Mouse (Mus musculus) liver, embryonic 14.5 days (tissue): ENCODE results near the gene Fam84b. TPM values are rescaled to one million over a fixed set of nuclear protein-coding genes. Genes with fewer than 3 reads are reported as not detected.

ENCODE experiments used
- ATAC-seq: fragments of 200-750 bp; cut with Nextera tagmentation; 2 replicates; pipeline ENCODE4 v1.8.0; 2017; ENCODE audit warnings: moderate number of reproducible peaks, mild to moderate bottlenecking, moderate library complexity; ENCODE audit not compliant: insufficient read depth
- DNase-seq, 3 experiments: peaks; one replicate each; pipeline ENCODE4 v3.0.0-alpha.2; 2012 to 2013; ENCODE audit warnings: low read depth in 3 of 3, low spot score in 3 of 3
- H3K27ac ChIP-seq: fragments of 300-500 bp; sonication (generic); 2 replicates; pipeline ENCODE4 v1.5.1; 2014; ENCODE audit warnings: moderate library complexity, mild to moderate bottlenecking, control low read depth, inconsistent platforms
- H3K27me3 ChIP-seq: fragments of 300-500 bp; sonication (generic); 2 replicates; pipeline ENCODE4 v1.6.1; 2014; ENCODE audit warnings: mild to moderate bottlenecking, low read length, moderate library complexity; ENCODE audit not compliant: control insufficient read depth, insufficient read depth
- H3K36me3 ChIP-seq: fragments of 300-500 bp; sonication (generic); replicated peaks from 2 replicates; pipeline ENCODE4 v1.6.1; 2014; ENCODE audit warnings: low read depth; ENCODE audit not compliant: control insufficient read depth, insufficient read depth
- H3K4me1 ChIP-seq, 2 experiments: fragments of 200-500 bp in 1 of 2; fragments of 300-500 bp in 1 of 2; sonication (generic) in 1 of 2; replicated peaks; 2 replicates each; pipeline ENCODE4 v1.6.1; 2012 to 2014; ENCODE audit warnings: antibody characterized with exemption in 1 of 2, inconsistent platforms in 1 of 2, low read length in 1 of 2; ENCODE audit not compliant: control insufficient read depth in 2 of 2, insufficient read depth in 2 of 2
- H3K4me2 ChIP-seq: fragments of 300-500 bp; sonication (generic); 2 replicates; pipeline ENCODE4 v1.6.1; 2014; ENCODE audit warnings: low read depth, mild to moderate bottlenecking, control low read depth, moderate library complexity
- H3K4me3 ChIP-seq, 2 experiments: fragments of 200-500 bp in 1 of 2; fragments of 300-500 bp in 1 of 2; sonication (generic) in 1 of 2; 2 replicates each; pipeline ENCODE4 v1.5.1; 2012 to 2014; ENCODE audit warnings: low read depth in 2 of 2, low read length in 2 of 2, mild to moderate bottlenecking in 2 of 2, control low read depth in 1 of 2, inconsistent platforms in 1 of 2, moderate library complexity in 1 of 2; ENCODE audit not compliant: insufficient read depth in 1 of 2
- H3K9ac ChIP-seq: fragments of 300-500 bp; sonication (generic); replicated peaks from 2 replicates; pipeline ENCODE4 v1.6.1; 2014; ENCODE audit warnings: mild to moderate bottlenecking, control low read depth, moderate library complexity
- H3K9me3 ChIP-seq: fragments of 300-500 bp; sonication (generic); 2 replicates; pipeline ENCODE4 v1.6.1; 2016; ENCODE audit warnings: low read length, mixed read lengths; ENCODE audit not compliant: control insufficient read depth
- CTCF ChIP-seq: IDR thresholded peaks from 2 replicates; pipeline ENCODE4 v1.5.1; 2016; ENCODE audit warnings: antibody characterized with exemption, low read depth, control low read depth
- EP300 ChIP-seq: IDR thresholded peaks from 2 replicates; pipeline ENCODE4 v1.6.1; 2016; ENCODE audit warnings: antibody characterized with exemption, low read depth
- WGBS: fragments of 180-500 bp; shearing (Covaris S2); extraction: QIAGEN DNeasy Blood & Tissue Kit; methylation state at CpG from one replicate; pipeline ENCODE4 v1.1.7; 2014; ENCODE audit not compliant: insufficient replicate concordance; 5-methylcytosine and 5-hydroxymethylcytosine counted together
- polyA plus RNA-seq, 2 experiments: library from polyadenylated mRNA; depleted of rRNA in 1 of 2; stranded (reverse) in 1 of 2; unstranded in 1 of 2; fragments of >200 nt; fragmentation: Nextera tagmentation in 1 of 2; extraction: Ambion mirVana in 1 of 2; gene quantifications; 2 replicates each; pipeline versions ENCODE4 v1.2.1 to v1.2.3; 2012 to 2014

The Fam84b gene
- polyA plus RNA-seq (2012; rRNA removed) (1.4 and 1.6 TPM in 2 replicates), polyA plus RNA-seq (2014; fragmentation: Nextera tagmentation; extraction: Ambion mirVana) (2.5 and 2.9 TPM in 2 replicates)

GRCm38 (mm10) chr15:60853231-60853999 lies at the start of gene Fam84b:
Gene Fam84b, minus strand, starts transcription at chr15:60853778.
- Histone ChIP-seq H3K27me3 (no peaks in the 10 kb centered on the region), H3K27ac (no peak within 1 kb of the TSS; the same call in 1 of the 2 replicates), H3K4me1 (peaks cover 21 to 29% of the 10 kb centered on the region in 2 experiments), H3K4me3 (peak within 1 kb of the TSS in 1 of 2 experiments; percentile 13; a peak in 2 of 4 replicates), H3K4me2 (peak within 1 kb of the TSS; percentile 57), H3K9me3 (no peaks in the 10 kb centered on the region), H3K36me3 (no peaks in the 10 kb centered on the region), H3K9ac (peak within 1 kb of the TSS; percentile 20)
- DNase-seq (peak; percentile 57 to 67 (median 65)), ATAC-seq (peak; percentile 85)
- 6% methylated on average over 17 of the region's 17 CpGs for WGBS
- TF ChIP-seq EP300 (peak; percentile 77), CTCF (peak; percentile 37; the same call in 1 of the 2 replicates)

- WGBS = 50% methylated on average over 6 of the region's 6 CpGs
- DNase-seq (no peak), ATAC-seq (no peak)
- H3K27ac ChIP-seq = no peak overlapping the region
- H3K4me1 ChIP-seq = no peaks in the 10 kb centered on the region
- no peaks in the 10 kb centered on the region for H3K9me3 ChIP-seq
- H3K4me3 ChIP-seq = no peak overlapping the region
- TF ChIP-seq EP300 (no peak), CTCF (no peak)
- no peaks in the 10 kb centered on the region for H3K36me3 ChIP-seq
- H3K9ac ChIP-seq = no peak overlapping the region
- no peak overlapping the region for H3K4me2 ChIP-seq
- no peaks in the 10 kb centered on the region for H3K27me3 ChIP-seq
Observed at GRCm38 (mm10) chr15:60898187-60898965, 44.8 kb upstream of the Fam84b start.

GRCm38 (mm10) chr15:60896040-60896439 lies 42.5 kb upstream of the Fam84b start:
- no peak overlapping the region for H3K9ac ChIP-seq
- H3K4me2 ChIP-seq = no peak overlapping the region
- H3K9me3 ChIP-seq = no peaks in the 10 kb centered on the region
- no peak for TF ChIP-seq EP300
- TF ChIP-seq CTCF = no peak
- no peak overlapping the region for H3K4me3 ChIP-seq
- ATAC-seq (no peak), DNase-seq (no peak)
- WGBS = 62% methylated on average over 2 of the region's 2 CpGs
- no peaks in the 10 kb centered on the region for H3K4me1 ChIP-seq
- no peaks in the 10 kb centered on the region for H3K36me3 ChIP-seq
- no peak overlapping the region for H3K27ac ChIP-seq
- H3K27me3 ChIP-seq = no peaks in the 10 kb centered on the region

GRCm38 (mm10) chr15:60892976-60893463 lies 39.4 kb upstream of the Fam84b start:
- no peak overlapping the region for H3K9ac ChIP-seq
- no peak overlapping the region for H3K27ac ChIP-seq
- no peaks in the 10 kb centered on the region for H3K36me3 ChIP-seq
- no peak for ATAC-seq
- WGBS = 54% methylated on average over 3 of the region's 3 CpGs
- no peak overlapping the region for H3K4me2 ChIP-seq
- no peaks in the 10 kb centered on the region for H3K4me1 ChIP-seq
- no peak for TF ChIP-seq CTCF
- TF ChIP-seq EP300 = no peak
- no peaks in the 10 kb centered on the region for H3K9me3 ChIP-seq
- H3K4me3 ChIP-seq = no peak overlapping the region
- H3K27me3 ChIP-seq = no peaks in the 10 kb centered on the region
- no peak for DNase-seq

- no peak for DNase-seq
- ATAC-seq = no peak
- Histone ChIP-seq H3K4me2 (no peak overlapping the region), H3K9me3 (no peaks in the 10 kb centered on the region), H3K27ac (no peak overlapping the region), H3K4me1 (no peaks in the 10 kb centered on the region), H3K4me3 (no peak overlapping the region), H3K27me3 (no peaks in the 10 kb centered on the region), H3K9ac (no peak overlapping the region), H3K36me3 (no peaks in the 10 kb centered on the region)
- WGBS = 58% methylated on average over 2 of the region's 2 CpGs
- no peak for TF ChIP-seq EP300
- no peak for TF ChIP-seq CTCF
Observed at GRCm38 (mm10) chr15:60888724-60889123, 35.1 kb upstream of the Fam84b start.
